Mouse (Mus musculus) central nervous system, embryonic 18 days (tissue): Measurements from ENCODE around the gene Zpr1. TPM values are rescaled to one million over a fixed set of nuclear protein-coding genes. Genes with fewer than 3 reads are reported as not detected.

ENCODE experiments used
- polyA plus RNA-seq: library from polyadenylated mRNA; depleted of rRNA; stranded (reverse); fragments of >200 nt; gene quantifications from 2 replicates; pipeline ENCODE4 v1.2.3, GENCODE M21; 2012; rRNA removed

Gene Zpr1
- 45.3 and 48.4 TPM in 2 replicates for polyA plus RNA-seq

GRCm38 (mm10) chr9:46272677-46273454, at the start of gene Zpr1:
Zpr1 (plus strand) TSS chr9:46273064.

GRCm38 (mm10) chr9:46228491-46228890, 44.4 kb upstream of the Zpr1 start, which contains the start of gene Apoa1:
Apoa1 (plus strand) TSS chr9:46228580.

GRCm38 (mm10) chr9:46235596-46235648, 37.4 kb upstream of the Zpr1 start, which contains the start of gene Apoc3:
Apoc3 (minus strand) TSS chr9:46235636.

GRCm38 (mm10) chr9:46240526-46241153, 32.2 kb upstream of the Zpr1 start, which contains the start of gene Apoa4:
Apoa4 (plus strand) TSS chr9:46240696.

GRCm38 (mm10) chr9:46268343-46268873, 4.5 kb upstream of the Zpr1 start, which contains the start of gene Apoa5:
Apoa5 (plus strand) TSS chr9:46268633.

GRCm38 (mm10) chr9:46282631-46283436, 10.0 kb downstream of the Zpr1 start, which contains the start of gene Bud13:
Bud13 (plus strand) TSS chr9:46283008.

GRCm38 (mm10) chr9:46319886-46320285, 47.0 kb downstream of the Zpr1 start, which contains the start of gene 4931429L15Rik:
4931429L15Rik (minus strand) TSS chr9:46319986.

Other genes with a start within 250 kb of the Zpr1 start
- 3.0 and 3.3 TPM in 2 replicates for gene Apoa1, start 44.5 kb upstream of the Zpr1 start, polyA plus RNA-seq
- not detected in 2 replicates for gene Apoc3, start 37.4 kb upstream of the Zpr1 start, polyA plus RNA-seq
- 0.03 and 0.05 TPM in 2 replicates for gene Apoa4, start 32.4 kb upstream of the Zpr1 start, polyA plus RNA-seq
- 0.03 TPM in 1 of 2 replicates, not detected in the other for gene Apoa5, start 4.4 kb upstream of the Zpr1 start, polyA plus RNA-seq
- 14.1 and 14.2 TPM in 2 replicates for gene Bud13, start 9.9 kb downstream of the Zpr1 start, polyA plus RNA-seq
- not detected in 2 replicates for gene 4931429L15Rik, start 46.9 kb downstream of the Zpr1 start, polyA plus RNA-seq